Mouse (Mus musculus) right cerebral cortex, postnatal 25 days (tissue): ENCODE measurements at regions not wholly inside any gene's neighbourhood (a gene's known extent, or its start where the extent isn't known, plus 50 kb on each side); places are given as distances from the start of the nearest gene placed in this dataset.

Experiments
- DNase-seq: peaks from one replicate; pipeline ENCODE4 v3.0.0; 2022

GRCm38 (mm10) chr12:92509494-92509893 lies 660.5 kb upstream of the Sel1l start:
- DNase-seq, result no peak

DNA sequence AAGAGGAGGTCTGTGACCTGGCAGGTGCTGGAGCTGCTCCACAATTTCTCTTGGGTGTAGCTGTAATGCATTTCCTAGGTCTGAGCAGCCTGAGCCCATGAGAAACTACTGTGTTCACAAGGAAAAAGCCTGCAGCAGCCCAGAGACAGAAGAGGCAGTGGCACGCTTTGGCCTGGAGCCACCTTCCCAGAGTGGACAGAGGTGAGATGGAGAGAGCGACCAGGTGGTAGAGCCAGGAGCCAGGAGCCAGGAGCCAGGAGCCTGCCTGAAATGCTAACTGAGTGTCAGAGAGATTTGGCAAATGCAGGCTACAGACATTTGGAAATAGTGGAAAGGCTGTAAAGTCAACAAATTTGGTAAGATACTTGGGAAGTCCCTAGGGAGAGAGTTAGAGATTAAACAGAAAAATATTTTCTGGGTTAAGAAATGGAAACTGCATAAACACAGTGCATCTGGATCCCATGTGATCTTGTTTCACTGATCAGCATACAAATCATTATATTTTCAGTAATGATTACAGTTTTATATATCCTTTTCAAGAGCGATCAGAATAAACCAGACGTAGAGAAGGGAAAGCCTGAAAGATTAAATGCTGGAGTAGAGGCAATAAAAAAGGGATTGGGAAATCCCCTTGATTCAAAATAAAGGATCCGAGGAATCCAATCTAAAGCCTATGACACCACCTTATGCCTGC lies 660.0 kb upstream of the Sel1l start:
- no peak for DNase-seq

- no peak for DNase-seq
Measured at GRCm38 (mm10) chr12:92483984-92484383, 635.0 kb upstream of the Sel1l start.

DNA sequence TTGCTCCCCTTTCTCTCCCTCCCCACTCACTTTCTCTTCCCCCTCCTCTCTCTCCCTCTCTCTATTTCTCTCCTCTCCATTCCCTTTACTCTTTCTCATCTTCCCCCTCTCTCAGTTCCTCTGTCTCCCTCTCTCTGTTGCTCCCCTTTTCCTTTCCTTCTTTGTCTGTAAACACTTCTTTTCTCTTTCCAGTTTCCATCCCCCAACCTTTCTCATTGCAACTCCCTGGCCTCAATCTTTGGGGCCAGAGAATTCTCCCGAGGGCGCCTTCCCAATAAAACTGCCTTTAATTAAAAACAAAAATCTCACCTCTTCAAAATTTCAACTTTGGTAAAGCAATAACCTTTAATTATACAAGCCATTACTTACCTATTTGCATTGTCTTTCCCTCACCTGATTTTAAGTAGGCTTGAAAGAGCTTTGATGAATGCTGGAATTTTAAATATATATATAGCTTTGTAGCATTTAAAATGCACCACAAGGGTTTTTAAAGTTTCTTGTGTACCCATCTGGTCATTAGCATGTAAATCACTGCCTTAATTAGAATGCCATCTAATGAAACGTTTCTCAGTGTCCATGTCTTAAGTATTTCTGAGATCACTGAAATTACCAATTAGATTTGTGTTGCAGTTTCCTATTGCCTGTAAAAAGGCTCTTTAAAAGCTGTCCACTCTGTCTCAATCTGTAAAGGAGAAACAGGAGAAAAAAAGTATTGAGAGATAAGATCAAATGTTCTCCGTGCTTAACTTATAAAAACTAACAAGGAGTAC lies 625.5 kb upstream of the Sel1l start:
- DNase-seq, result no peak

DNA sequence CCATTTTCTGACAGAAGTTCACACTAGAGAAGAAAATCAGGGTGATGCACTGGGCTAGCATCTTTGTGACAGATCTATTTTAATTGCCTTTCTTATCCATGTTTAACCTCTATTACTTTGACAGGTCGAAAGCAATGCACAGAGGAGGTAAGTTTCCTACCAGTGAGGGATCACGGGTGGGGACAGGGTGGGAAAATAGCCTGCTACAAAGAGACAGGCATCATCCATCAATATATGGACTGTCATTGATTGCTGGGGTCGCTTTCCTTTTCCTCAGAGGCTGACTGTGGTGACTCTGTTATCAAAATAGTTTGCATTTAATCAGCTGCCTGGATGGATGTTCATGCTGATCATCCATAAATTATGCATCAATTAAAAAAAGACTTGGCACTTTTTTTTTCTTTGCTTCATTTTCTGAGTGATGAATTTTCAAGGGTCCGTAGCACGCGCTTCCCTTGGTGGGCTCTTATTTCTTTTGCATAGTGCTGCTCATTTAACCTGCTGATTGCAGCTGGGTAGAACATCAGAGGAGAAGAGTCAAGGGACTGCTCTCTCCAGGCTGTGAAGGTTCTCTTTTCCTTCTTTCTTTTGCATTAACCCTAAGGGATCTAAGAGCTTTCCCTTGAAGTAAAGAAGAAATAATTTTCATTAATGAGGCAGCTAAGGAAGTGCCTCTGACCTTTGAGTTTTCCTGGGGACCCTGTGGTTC lies 602.3 kb upstream of the Sel1l start:
- no peak for DNase-seq

DNA sequence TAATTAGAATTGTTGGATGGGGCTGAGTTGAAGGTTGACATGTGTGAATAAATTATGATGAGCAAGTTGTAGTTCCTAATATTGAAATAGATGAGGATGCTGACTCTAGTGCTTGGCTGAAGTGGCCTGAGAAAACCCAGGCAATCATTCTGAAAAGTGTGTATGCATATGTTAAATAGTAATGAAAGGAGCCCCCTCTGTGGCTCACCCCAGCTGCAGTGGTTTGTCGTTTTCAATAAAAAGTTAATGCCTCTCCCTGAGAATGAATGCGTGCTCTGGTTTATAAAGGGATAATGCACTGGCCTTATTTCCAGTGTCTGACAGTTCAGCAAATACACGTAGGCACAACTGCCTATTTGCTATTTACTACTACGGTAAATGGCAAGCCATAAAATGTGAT lies 569.5 kb upstream of the Sel1l start:
- no peak for DNase-seq

DNA sequence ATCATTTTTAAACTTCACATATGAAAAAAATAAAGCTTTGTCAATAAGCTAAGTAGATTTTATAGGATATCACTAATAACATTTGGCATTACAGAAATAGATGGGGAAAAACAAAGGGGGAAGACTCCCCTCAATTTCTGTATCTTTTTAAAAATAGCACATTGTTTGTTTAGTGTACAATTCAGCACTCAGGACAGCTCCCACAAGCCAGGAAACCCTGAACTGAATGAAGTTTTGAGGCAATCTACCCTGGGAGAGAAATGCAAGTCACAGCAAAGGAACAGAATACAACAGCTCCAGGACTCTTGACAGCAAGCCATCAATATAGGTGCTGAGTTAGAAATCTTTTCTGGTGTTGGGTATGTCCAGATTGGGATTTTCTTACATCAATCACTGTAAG lies 556.5 kb upstream of the Sel1l start:
- no peak for DNase-seq

DNA sequence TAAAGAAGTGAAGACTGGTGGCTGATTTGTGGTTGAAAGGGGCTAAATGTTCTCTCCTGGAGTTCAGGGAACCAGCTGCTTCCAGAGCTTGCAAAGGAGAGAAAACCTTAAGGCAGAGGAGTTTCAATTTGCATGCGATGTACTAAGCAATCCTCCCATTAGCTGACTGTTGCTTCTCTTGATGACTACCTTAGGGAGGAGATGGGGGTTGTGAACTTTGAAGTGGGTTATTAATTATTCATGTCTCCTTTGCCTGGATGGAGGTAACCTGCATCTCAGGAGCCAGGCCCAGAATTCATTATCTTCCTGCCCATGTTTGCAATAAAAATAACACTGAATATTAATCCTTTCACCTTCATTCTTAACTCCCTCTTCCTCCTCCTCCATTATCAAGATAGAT lies 552.0 kb upstream of the Sel1l start:
- DNase-seq, result no peak

GRCm38 (mm10) chr12:92386195-92386594 lies 537.2 kb upstream of the Sel1l start:
- no peak for DNase-seq

GRCm38 (mm10) chr12:92384266-92384937 lies 535.4 kb upstream of the Sel1l start:
- no peak for DNase-seq

DNA sequence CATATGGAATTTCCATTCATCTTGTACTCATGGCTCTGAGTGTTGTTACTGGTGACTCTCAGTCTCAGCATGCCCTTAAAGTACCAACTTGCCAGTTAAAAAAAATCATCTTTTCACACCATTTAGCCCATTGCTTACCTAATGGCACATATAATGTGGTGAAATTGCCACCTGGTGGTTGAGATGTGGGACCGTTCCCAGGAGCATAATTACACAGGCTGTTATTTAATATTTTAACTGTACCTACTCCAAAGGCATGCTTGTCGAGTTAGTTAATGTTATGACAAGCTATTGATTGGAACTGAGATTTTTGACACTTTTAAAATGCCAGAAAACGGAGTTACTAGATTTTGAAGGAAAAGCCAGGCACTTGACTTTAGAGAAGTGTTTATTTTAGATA lies 530.2 kb upstream of the Sel1l start:
- DNase-seq, result no peak

GRCm38 (mm10) chr12:92365926-92366325 lies 517.0 kb upstream of the Sel1l start:
- DNase-seq, result no peak

DNA sequence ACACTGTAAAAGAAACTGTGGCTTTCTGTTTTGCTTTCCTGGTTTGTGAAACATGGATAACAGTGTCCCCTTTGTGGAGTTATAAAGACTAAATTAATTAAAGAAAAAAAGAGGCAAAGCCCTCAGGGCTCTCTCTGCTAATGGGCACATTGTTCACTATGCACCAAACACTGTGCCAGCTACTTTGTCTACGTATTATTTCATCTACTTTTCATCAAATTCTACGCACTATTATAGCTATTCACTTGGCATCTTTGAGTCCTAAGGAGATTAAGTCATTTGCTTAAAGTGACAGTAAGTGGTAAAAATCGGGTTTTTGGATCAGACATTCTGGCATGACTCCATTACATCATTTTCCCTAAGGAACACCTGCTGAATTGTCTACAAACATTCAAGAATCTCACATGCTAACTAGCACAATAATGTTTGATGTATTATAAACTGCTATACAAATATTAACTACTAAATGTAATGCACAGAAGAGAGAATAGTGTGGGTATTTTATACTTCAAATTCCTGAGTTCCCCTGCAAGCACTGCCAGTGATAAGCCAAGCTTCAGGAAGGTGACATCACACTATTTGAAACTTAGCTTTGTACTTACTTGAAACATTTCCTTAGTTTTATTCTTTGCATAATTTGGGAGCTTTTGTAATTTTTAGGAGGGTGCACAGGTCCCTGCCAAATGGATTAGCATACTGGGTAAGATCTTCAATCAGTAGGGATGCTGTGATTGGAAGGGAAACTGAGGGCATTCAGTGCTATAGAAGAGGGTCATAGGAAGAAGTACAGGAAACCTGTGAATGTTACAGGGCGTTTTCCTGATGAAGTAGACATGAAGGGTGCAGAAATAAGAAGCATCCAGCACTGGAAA lies 504.7 kb upstream of the Sel1l start:
- DNase-seq, result no peak

GRCm38 (mm10) chr12:92318241-92318640 lies 469.3 kb upstream of the Sel1l start:
- DNase-seq, result no peak

GRCm38 (mm10) chr12:92317609-92318008 lies 468.7 kb upstream of the Sel1l start:
- DNase-seq, result no peak

- no peak for DNase-seq
Measured at GRCm38 (mm10) chr12:92316285-92316684, 467.3 kb upstream of the Sel1l start.

DNA sequence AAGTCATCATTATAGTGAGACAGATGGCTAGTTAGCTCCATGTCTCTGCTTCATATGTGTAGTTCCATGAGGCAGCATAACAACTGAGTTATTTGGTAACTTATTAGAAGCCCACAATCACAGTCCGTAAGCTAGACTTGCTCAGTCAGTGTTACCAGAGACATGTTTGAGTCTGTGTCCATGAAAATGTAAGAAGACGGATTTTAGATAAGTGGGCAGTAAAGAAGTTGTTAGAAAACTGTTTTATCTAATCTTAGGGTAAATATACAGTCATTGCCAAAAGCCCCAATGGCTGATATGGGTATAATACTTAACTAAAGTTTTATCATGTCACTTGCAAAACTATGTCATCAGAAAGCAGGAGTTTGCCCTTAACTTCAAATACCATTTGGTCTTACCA lies 466.9 kb upstream of the Sel1l start:
- no peak for DNase-seq

GRCm38 (mm10) chr12:92302951-92303591 lies 454.1 kb upstream of the Sel1l start:
- DNase-seq, result peak; percentile 72

- no peak for DNase-seq
Measured at GRCm38 (mm10) chr12:92294887-92295286, 445.9 kb upstream of the Sel1l start.

- DNase-seq, result no peak
Measured at GRCm38 (mm10) chr12:92293341-92293720, 444.4 kb upstream of the Sel1l start.

- no peak for DNase-seq
Measured at GRCm38 (mm10) chr12:92292460-92293340, 443.7 kb upstream of the Sel1l start.
